Mouse (Mus musculus): ENCODE data around the gene Rab4b. TPM values are rescaled to one million over a fixed set of nuclear protein-coding genes. Genes with fewer than 3 reads are reported as not detected.

Rab4b gene
- polyA plus RNA-seq, 1 experiment from 2014 or later, result 107 TPM

- H3K27me3 ChIP-seq (replicated peaks), result no peaks in the 10 kb centered on the region
- no peak overlapping the region for H3K9ac ChIP-seq
- peaks cover 18% of the 10 kb centered on the region for H3K4me1 ChIP-seq
- H3K36me3 ChIP-seq (replicated peaks), result no peaks in the 10 kb centered on the region; the same call in 1 of the 2 replicates
- no peak overlapping the region for H3K27ac ChIP-seq
- no peaks in the 10 kb centered on the region for H3K9me3 ChIP-seq
- H3K4me3 ChIP-seq, result no peak overlapping the region
- 95% methylated on average over 8 of the region's 8 CpGs for WGBS
- no peak for ATAC-seq (replicated peaks)
- H3K4me2 ChIP-seq, result no peak overlapping the region
These were observed 20.1 kb upstream of the Rab4b start for GRCm38 (mm10) chr7:27198779-27199178.

DNA sequence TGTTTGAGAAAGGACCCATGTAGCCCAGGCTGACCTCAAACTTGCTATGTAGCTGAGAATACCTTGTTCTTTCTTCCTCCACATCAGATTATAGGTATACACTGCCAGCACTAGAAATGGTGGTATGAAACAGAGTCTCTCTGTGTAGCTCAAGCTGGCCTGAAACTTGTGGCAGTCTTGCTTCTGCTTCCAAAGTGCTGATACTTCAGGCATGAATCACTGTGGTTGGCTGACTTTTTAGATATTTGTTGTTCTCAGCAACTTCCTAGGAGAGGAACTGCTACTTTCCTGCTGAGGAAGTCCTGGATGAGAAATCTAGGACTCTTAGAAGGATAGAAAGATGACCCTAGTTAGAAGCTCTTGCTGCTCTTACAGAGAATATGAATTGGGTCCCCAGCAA is 19.7 kb upstream of the Rab4b start:
- Histone ChIP-seq H3K27ac (no peak overlapping the region), H3K27me3 (replicated peaks) (no peaks in the 10 kb centered on the region), H3K4me1 (peaks cover 22% of the 10 kb centered on the region), H3K36me3 (replicated peaks) (no peaks in the 10 kb centered on the region; the same call in 1 of the 2 replicates), H3K9me3 (no peaks in the 10 kb centered on the region), H3K4me3 (no peak overlapping the region), H3K9ac (no peak overlapping the region), H3K4me2 (no peak overlapping the region)
- ATAC-seq (replicated peaks), result no peak

DNA sequence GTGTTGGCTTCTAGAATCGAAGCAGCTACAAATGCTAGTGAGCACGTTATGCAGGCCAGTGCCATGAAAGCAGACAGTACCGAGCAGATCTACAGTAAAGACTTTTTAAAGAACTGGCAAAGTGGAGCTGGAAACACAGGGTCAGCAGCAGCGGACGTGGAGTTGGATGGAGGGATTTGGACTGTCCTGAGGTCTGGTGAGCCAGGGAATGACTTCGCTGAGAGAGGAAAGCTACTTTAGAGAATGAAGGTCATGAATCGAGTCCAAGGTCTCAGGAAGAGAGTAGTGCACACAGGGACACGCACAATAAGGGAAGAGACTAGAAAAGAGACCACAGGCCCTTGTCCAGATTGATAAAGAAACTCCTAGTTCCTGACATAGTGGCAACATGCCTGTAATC is 18.9 kb upstream of the Rab4b start:
- Histone ChIP-seq H3K9ac (no peak overlapping the region), H3K4me2 (no peak overlapping the region), H3K4me1 (peaks cover 29% of the 10 kb centered on the region), H3K36me3 (replicated peaks) (peaks cover 4% of the 10 kb centered on the region), H3K9me3 (no peaks in the 10 kb centered on the region), H3K4me3 (no peak overlapping the region), H3K27me3 (replicated peaks) (no peaks in the 10 kb centered on the region), H3K27ac (no peak overlapping the region)
- ATAC-seq (replicated peaks), result no peak
- WGBS, result 96% methylated on average over 8 of the region's 8 CpGs

- Histone ChIP-seq H3K4me2 (no peak overlapping the region), H3K36me3 (replicated peaks) (peaks cover 9% of the 10 kb centered on the region), H3K4me3 (no peak overlapping the region), H3K27ac (no peak overlapping the region), H3K4me1 (peaks cover 34% of the 10 kb centered on the region), H3K9me3 (no peaks in the 10 kb centered on the region), H3K9ac (no peak overlapping the region), H3K27me3 (replicated peaks) (no peaks in the 10 kb centered on the region)
- WGBS, result 84% methylated on average over 3 of the region's 3 CpGs
- no peak for ATAC-seq (replicated peaks)
These were observed 18.4 kb upstream of the Rab4b start for GRCm38 (mm10) chr7:27197136-27197535.

DNA sequence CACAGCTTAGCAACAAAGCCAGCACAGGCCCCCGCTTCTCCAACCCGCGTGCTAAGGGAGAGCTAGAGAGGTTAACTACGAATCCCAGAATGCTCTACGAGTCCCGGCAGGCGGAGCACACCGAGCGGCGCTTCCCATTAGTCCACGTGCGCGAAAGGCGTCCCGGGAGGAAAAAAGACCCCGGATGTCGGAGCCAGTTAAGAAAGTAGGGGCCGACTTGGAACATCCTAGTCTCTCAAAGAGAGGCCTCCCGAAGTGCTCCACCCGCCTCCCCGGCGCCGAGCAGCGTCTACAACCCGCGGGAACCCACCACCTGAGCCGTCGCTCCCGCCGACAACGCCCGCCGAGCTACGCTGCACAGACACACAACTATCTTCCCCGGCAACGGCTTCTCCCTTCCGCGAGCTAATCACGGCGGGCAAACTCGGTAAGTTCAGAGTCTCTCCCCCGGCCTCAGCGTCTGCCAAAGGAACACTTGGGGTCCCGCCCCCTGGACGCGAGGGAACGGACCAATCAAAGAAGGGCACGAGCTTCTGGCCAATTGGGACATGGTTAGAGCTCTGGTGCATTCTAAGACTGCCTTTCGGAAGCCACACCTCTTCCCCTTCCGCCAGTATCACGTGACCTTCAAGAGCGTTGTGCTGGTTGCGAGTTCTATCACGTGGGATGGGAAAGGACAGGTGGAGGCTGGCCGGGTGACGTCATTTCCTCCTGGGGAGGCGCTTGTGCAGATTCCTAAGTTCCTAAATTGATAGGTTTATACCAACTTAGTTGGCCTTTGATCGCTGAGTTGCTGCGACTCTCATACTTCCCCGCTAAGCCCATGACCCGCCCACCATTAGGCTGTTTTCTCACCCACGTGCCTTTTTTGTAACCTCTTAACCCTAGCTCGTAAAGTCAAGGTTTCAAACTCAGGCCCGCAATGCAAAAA is 17.2 kb upstream of the Rab4b start, which contains the start of the genes BC024978 and Snrpa:
Gene BC024978 (plus strand): TSS at position 101 of the 931 bp plus-strand sequence.
Gene Snrpa (minus strand): TSS at position 591 of the 931 bp plus-strand sequence.
- under 1% methylated on average over 64 of the region's 64 CpGs for WGBS
- H3K4me3 ChIP-seq, result peak within 1 kb of the TSS; percentile 72
- ATAC-seq (replicated peaks), result peak; percentile 99
- H3K9ac ChIP-seq, result peak within 1 kb of the TSS; percentile 68
- H3K4me1 ChIP-seq, result peaks cover 35% of the 10 kb centered on the region
- H3K27me3 ChIP-seq (replicated peaks), result no peaks in the 10 kb centered on the region
- H3K36me3 ChIP-seq (replicated peaks), result peaks cover 20% of the 10 kb centered on the region
- peak within 1 kb of the TSS; percentile 95 for H3K27ac ChIP-seq
- H3K9me3 ChIP-seq, result no peaks in the 10 kb centered on the region
- peak within 1 kb of the TSS; percentile 93 for H3K4me2 ChIP-seq

DNA sequence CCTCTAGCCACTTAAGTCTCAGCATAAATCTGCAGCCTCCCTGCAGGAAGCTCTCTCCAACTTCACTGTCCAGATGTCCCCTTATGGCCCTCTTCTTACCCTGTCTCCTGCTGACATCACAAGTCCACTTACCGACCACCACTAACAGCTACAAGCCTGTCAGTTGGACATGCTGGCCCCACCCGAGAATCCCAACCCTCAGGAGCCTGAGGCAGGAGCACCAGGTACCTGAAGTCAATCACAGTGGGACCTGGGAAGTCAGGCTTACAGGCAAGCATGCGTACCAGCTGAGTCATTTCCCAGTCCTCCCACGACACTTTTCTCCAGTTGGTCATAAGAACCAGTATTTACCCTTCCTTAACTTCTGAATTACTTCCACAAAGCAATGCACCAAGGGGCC is 15.0 kb upstream of the Rab4b start:
- H3K27me3 ChIP-seq (replicated peaks), result no peaks in the 10 kb centered on the region
- H3K36me3 ChIP-seq (replicated peaks), result peaks cover 42% of the 10 kb centered on the region
- ATAC-seq (replicated peaks), result no peak
- H3K4me1 ChIP-seq, result peaks cover 35% of the 10 kb centered on the region
- no peaks in the 10 kb centered on the region for H3K9me3 ChIP-seq
- H3K9ac ChIP-seq, result no peak overlapping the region
- no peak overlapping the region for H3K27ac ChIP-seq
- WGBS, result 89% methylated on average over 4 of the region's 4 CpGs
- H3K4me3 ChIP-seq, result no peak overlapping the region; the same call in 1 of the 2 replicates
- peak overlapping the region; percentile 16; the same call in 1 of the 2 replicates for H3K4me2 ChIP-seq

DNA sequence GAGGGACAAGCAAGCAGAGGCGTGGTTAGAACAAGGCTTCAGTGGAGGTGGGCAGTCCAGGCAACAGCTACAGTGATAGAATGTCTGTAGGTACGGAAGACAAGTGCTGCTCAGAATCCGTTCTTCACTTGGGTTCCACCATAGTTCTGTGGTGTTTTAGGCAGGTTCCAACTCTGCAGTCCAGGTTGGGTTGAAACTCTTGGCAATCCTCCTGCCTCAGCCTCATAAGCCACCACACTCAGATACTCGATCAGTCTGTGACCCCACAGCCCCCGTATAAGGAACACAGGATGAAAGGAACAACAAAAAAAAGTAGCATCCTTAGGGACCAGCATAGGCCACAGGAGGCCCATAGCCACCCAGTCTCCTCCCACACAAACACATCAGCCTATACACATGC is 13.7 kb upstream of the Rab4b start:
- Histone ChIP-seq H3K4me1 (peaks cover 35% of the 10 kb centered on the region), H3K9me3 (no peaks in the 10 kb centered on the region), H3K27me3 (replicated peaks) (no peaks in the 10 kb centered on the region), H3K36me3 (replicated peaks) (peaks cover 54% of the 10 kb centered on the region), H3K4me2 (no peak overlapping the region), H3K9ac (no peak overlapping the region), H3K27ac (no peak overlapping the region), H3K4me3 (no peak overlapping the region)
- no peak for ATAC-seq (replicated peaks)
- 98% methylated on average over 5 of the region's 5 CpGs for WGBS

- no peak for ATAC-seq (replicated peaks)
- WGBS, result 92% methylated on average over 10 of the region's 10 CpGs
- H3K36me3 ChIP-seq (replicated peaks), result peaks cover 81% of the 10 kb centered on the region
These were observed 10.7 kb upstream of the Rab4b start for GRCm38 (mm10) chr7:27189271-27189931.

GRCm38 (mm10) chr7:27185986-27186385 is 7.3 kb upstream of the Rab4b start:
- Histone ChIP-seq H3K4me1 (no peaks in the 10 kb centered on the region), H3K4me3 (no peak overlapping the region), H3K27ac (no peak overlapping the region), H3K9me3 (no peaks in the 10 kb centered on the region), H3K27me3 (replicated peaks) (no peaks in the 10 kb centered on the region), H3K9ac (no peak overlapping the region), H3K36me3 (replicated peaks) (peaks cover 63% of the 10 kb centered on the region), H3K4me2 (no peak overlapping the region)
- WGBS, result 92% methylated on average over 5 of the region's 5 CpGs
- ATAC-seq (replicated peaks), result no peak

More at GRCm38 (mm10) chr7:27189271-27189931, 10.7 kb upstream of the Rab4b start:
- H3K9me3 ChIP-seq, result no peaks in the 10 kb centered on the region
- H3K27ac ChIP-seq, result no peak overlapping the region
- no peak overlapping the region for H3K4me3 ChIP-seq
- peaks cover 22% of the 10 kb centered on the region for H3K4me1 ChIP-seq
- no peak overlapping the region for H3K9ac ChIP-seq
- H3K27me3 ChIP-seq (replicated peaks), result no peaks in the 10 kb centered on the region
- no peak overlapping the region for H3K4me2 ChIP-seq

GRCm38 (mm10) chr7:27184964-27185363 is 6.3 kb upstream of the Rab4b start:
- H3K4me3 ChIP-seq, result no peak overlapping the region
- no peaks in the 10 kb centered on the region for H3K9me3 ChIP-seq
- peaks cover 2% of the 10 kb centered on the region; the same call in 1 of the 2 replicates for H3K4me1 ChIP-seq
- WGBS, result 77% methylated on average over 3 of the region's 3 CpGs
- H3K27ac ChIP-seq, result no peak overlapping the region
- H3K36me3 ChIP-seq (replicated peaks), result peaks cover 53% of the 10 kb centered on the region
- H3K4me2 ChIP-seq, result no peak overlapping the region
- H3K27me3 ChIP-seq (replicated peaks), result no peaks in the 10 kb centered on the region
- no peak overlapping the region for H3K9ac ChIP-seq
- no peak for ATAC-seq (replicated peaks)

- WGBS, result 82% methylated on average over 1 of the region's 1 CpGs
- Histone ChIP-seq H3K4me3 (no peak overlapping the region), H3K27ac (no peak overlapping the region), H3K4me1 (peaks cover 19% of the 10 kb centered on the region), H3K9me3 (no peaks in the 10 kb centered on the region), H3K36me3 (replicated peaks) (peaks cover 30% of the 10 kb centered on the region), H3K9ac (no peak overlapping the region), H3K4me2 (no peak overlapping the region), H3K27me3 (replicated peaks) (no peaks in the 10 kb centered on the region)
- ATAC-seq (replicated peaks), result no peak
These were observed 3.8 kb upstream of the Rab4b start for GRCm38 (mm10) chr7:27182498-27182897.
